Mouse (Mus musculus): ENCODE measurements around the gene Vcam1. TPM values are rescaled to one million over a fixed set of nuclear protein-coding genes. Genes with fewer than 3 reads are reported as not detected.

Gene Vcam1
- total and polyA plus RNA-seq, 3 experiments = 1.8 to 2.2 TPM; not detected in 1

DNA sequence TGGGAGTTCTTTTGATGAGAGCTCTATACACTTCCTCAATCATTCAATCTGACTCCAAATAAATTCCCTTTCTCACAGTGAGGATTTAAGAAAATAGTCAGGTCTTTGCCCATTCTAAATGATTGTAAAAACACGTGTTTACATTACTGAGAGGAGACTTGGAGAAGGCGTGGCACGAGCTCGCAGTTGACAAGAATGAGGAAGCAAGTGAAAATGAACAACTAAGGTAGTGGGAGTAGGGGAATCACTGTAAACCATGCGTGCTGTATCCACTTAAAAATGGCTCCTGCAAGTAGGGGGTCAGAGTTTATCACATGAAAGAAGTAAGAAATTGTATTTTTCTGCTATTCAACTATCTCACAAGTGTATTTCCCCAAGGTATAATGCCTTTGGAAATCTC, 3.9 kb upstream of the Vcam1 start:
- Histone ChIP-seq H3K79me2 (replicated peaks; ENCODE audit: control insufficient read depth, extremely low read depth, insufficient read depth, poor library complexity, severe bottlenecking) (no peaks in the 10 kb centered on the region), H3K27ac (ENCODE audit: insufficient read depth, low read depth) (no peak overlapping the region), H3K9me3 (replicated peaks; ENCODE audit: low read length) (no peaks in the 10 kb centered on the region), H3K9ac (ENCODE audit: insufficient read depth, low read depth) (no peak overlapping the region), H3K36me3 (replicated peaks in 1 of 2; ENCODE audit: control insufficient read depth in 1 of 2, insufficient read depth in 1 of 2, low read length in 1 of 2) (no peaks in the 10 kb centered on the region), H3K4me3 (replicated peaks in 1 of 3; ENCODE audit: low read depth in 2 of 3, low read length in 2 of 3, poor library complexity in 1 of 3) (no peak overlapping the region), H3K4me1 (ENCODE audit: control insufficient read depth in 1 of 2, insufficient read depth in 2 of 2) (peaks cover 0 to 37% of the 10 kb centered on the region in 2 experiments; a peak in 2 of 4 replicates), H3K4me2 (ENCODE audit: insufficient read depth, low read depth, poor library complexity, severe bottlenecking) (no peak overlapping the region), H3K27me3 (replicated peaks) (no peaks in the 10 kb centered on the region)
- no peak for DNase-seq (ENCODE audit: extremely low read depth)
- TF ChIP-seq EP300 (IDR thresholded peaks at IDR 0.05; ENCODE audit: low read length) (no peak), JUN (IDR thresholded peaks at IDR 0.05; ENCODE audit: insufficient read depth, low read depth, low read length) (no peak)
- in situ Hi-C loops (cut with MboI; ENCODE audit: low pct_ligation_motif_present, low pct_unique_long_range_greater_than_20kb, low sequenced_read_pairs) (no loop called here), dilution Hi-C loops (cut with MboI; ENCODE audit: extremely low pct_ligation_motif_present, extremely low pct_unique_long_range_greater_than_20kb, low sequenced_read_pairs) (no loop called here)

DNA sequence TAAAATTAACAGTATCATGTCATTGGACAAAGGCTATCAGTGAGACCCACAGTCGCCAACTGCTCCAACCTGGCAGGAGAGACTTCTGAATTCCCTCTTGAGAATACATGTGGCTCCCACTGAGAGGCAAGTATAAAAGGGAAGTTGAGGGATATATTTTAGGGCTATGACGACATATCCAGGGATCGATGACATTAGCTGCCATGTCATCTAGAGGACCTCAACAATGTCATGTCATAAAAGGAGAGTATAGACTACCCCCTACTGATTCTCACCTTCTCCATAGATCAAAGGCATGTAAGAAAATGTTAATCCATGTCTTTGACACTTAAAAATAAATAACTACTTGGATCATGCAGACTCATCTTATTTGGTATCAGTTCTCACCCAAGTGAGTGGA, 1.2 kb upstream of the Vcam1 start:
- TF ChIP-seq RCOR1 (conservative IDR thresholded peaks at IDR 0.05; ENCODE audit: low read depth, low read length) (no peak), ZC3H11A (IDR thresholded peaks at IDR 0.05; ENCODE audit: low read depth, low read length) (no peak), POLR2AphosphoS2 (IDR thresholded peaks at IDR 0.05; ENCODE audit: low read depth, low read length) (no peak), GABPA (IDR thresholded peaks at IDR 0.05; ENCODE audit: insufficient replicate concordance, low read depth, low read length) (no peak)
- dilution Hi-C loops (cut with MboI; ENCODE audit: extremely low pct_ligation_motif_present, extremely low pct_unique_long_range_greater_than_20kb, low sequenced_read_pairs) = no loop called here
- Histone ChIP-seq H3K79me2 (replicated peaks; ENCODE audit: control insufficient read depth, extremely low read depth, insufficient read depth, poor library complexity, severe bottlenecking) (no peaks in the 10 kb centered on the region), H3K9ac (ENCODE audit: insufficient read depth, low read depth) (no peak overlapping the region), H3K4me2 (ENCODE audit: insufficient read depth, low read depth, poor library complexity, severe bottlenecking) (no peak overlapping the region), H3K27me3 (replicated peaks) (no peaks in the 10 kb centered on the region), H3K9me3 (replicated peaks; ENCODE audit: low read length) (no peaks in the 10 kb centered on the region), H3K4me1 (ENCODE audit: control insufficient read depth in 1 of 2, insufficient read depth in 2 of 2) (peaks cover 0 to 44% of the 10 kb centered on the region in 2 experiments; a peak in 2 of 4 replicates), H3K27ac (ENCODE audit: insufficient read depth, low read depth) (no peak overlapping the region), H3K36me3 (replicated peaks in 1 of 2; ENCODE audit: control insufficient read depth in 1 of 2, insufficient read depth in 1 of 2, low read length in 1 of 2) (no peaks in the 10 kb centered on the region), H3K4me3 (replicated peaks in 1 of 3; ENCODE audit: low read depth in 2 of 3, low read length in 2 of 3, poor library complexity in 1 of 3) (no peak overlapping the region)
- in situ Hi-C loops (cut with MboI; ENCODE audit: low pct_ligation_motif_present, low pct_unique_long_range_greater_than_20kb, low sequenced_read_pairs) = no loop called here
- no peak for DNase-seq (ENCODE audit: extremely low read depth)

DNA sequence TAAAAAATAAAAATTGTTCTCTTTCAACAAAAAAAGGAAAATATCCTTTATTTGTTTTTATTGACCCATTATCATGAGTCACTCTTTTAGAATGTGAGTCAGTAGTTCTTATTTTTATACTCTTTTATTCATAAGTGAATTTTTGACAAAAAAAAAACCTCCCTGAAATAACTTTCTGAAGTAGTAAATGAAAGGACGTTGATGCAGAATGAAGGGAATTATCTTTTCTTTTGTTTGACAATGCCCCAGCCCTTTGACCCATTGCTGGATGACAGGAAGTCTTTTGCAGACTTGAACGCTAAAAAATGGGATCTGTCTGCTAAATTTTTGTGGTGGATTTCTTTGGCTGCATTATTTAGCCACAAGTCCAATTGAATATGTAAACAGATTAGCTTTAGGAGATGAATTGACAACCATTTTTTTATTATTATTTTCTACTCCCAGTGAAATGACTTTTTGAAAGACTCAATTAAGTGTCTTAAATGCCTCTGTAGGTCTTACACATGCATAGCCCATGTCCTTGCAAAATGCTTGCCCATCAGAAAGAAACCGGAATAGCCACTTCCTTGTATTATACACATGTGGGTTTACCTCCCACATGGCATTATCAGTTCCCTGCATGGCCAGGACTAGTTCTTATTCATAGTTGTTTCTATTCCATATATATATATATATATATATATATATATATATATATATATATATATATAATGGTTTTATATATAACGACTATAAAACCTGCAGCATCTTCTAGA, 530 bp upstream of the Vcam1 start:
- Histone ChIP-seq H3K9me3 (replicated peaks; ENCODE audit: low read length) (no peaks in the 10 kb centered on the region), H3K27me3 (replicated peaks) (no peaks in the 10 kb centered on the region), H3K79me2 (replicated peaks; ENCODE audit: control insufficient read depth, extremely low read depth, insufficient read depth, poor library complexity, severe bottlenecking) (no peaks in the 10 kb centered on the region), H3K4me1 (ENCODE audit: control insufficient read depth in 1 of 2, insufficient read depth in 2 of 2) (peaks cover 0 to 44% of the 10 kb centered on the region in 2 experiments; a peak in 2 of 4 replicates), H3K9ac (ENCODE audit: insufficient read depth, low read depth) (no peak overlapping the region), H3K27ac (ENCODE audit: insufficient read depth, low read depth) (no peak overlapping the region), H3K36me3 (replicated peaks in 1 of 2; ENCODE audit: control insufficient read depth in 1 of 2, insufficient read depth in 1 of 2, low read length in 1 of 2) (no peaks in the 10 kb centered on the region), H3K4me3 (replicated peaks in 1 of 3; ENCODE audit: low read depth in 2 of 3, low read length in 2 of 3, poor library complexity in 1 of 3) (no peak overlapping the region), H3K4me2 (ENCODE audit: insufficient read depth, low read depth, poor library complexity, severe bottlenecking) (no peak overlapping the region; the same call in 1 of the 2 replicates)
- no peak for DNase-seq (ENCODE audit: extremely low read depth)
- in situ Hi-C loops (cut with MboI; ENCODE audit: low pct_ligation_motif_present, low pct_unique_long_range_greater_than_20kb, low sequenced_read_pairs) (no loop called here), dilution Hi-C loops (cut with MboI; ENCODE audit: extremely low pct_ligation_motif_present, extremely low pct_unique_long_range_greater_than_20kb, low sequenced_read_pairs) (no loop called here)
- no peak for TF ChIP-seq ZC3H11A (IDR thresholded peaks at IDR 0.05; ENCODE audit: low read depth, low read length)
- no peak for TF ChIP-seq MAFK (IDR thresholded peaks at IDR 0.05; ENCODE audit: insufficient replicate concordance, low read length)
- no peak for TF ChIP-seq IRF4 (IDR thresholded peaks at IDR 0.05; ENCODE audit: low read depth, low read length)
- TF ChIP-seq RAD21 (IDR thresholded peaks at IDR 0.05; ENCODE audit: low read depth, low read length) = no peak
- no peak for TF ChIP-seq ELF1 (IDR thresholded peaks at IDR 0.05; ENCODE audit: low read depth, low read length)
- TF ChIP-seq BHLHE40 (IDR thresholded peaks at IDR 0.05; ENCODE audit: low read depth, low read length) = no peak
- no peak for TF ChIP-seq TBP (conservative IDR thresholded peaks at IDR 0.05; ENCODE audit: low read depth, low read length)
- no peak for TF ChIP-seq TCF12 (IDR thresholded peaks at IDR 0.05; ENCODE audit: low read depth, low read length)
- TF ChIP-seq GABPA (IDR thresholded peaks at IDR 0.05; ENCODE audit: insufficient replicate concordance, low read depth, low read length) = no peak
- TF ChIP-seq RCOR1 (conservative IDR thresholded peaks at IDR 0.05; ENCODE audit: low read depth, low read length) = no peak
- no peak for TF ChIP-seq E2F4 (IDR thresholded peaks at IDR 0.05; ENCODE audit: insufficient replicate concordance, low read depth, low read length)
- no peak for TF ChIP-seq POLR2A (IDR thresholded peaks at IDR 0.05; ENCODE audit: low read depth, low read length)
- TF ChIP-seq JUN (IDR thresholded peaks at IDR 0.05; ENCODE audit: insufficient read depth, low read depth, low read length) = no peak
- no peak for TF ChIP-seq SMC3 (IDR thresholded peaks at IDR 0.05; ENCODE audit: low read depth, low read length)
- TF ChIP-seq ZKSCAN1 (IDR thresholded peaks at IDR 0.05; ENCODE audit: borderline replicate concordance, low read depth, low read length) = no peak
- no peak for TF ChIP-seq HCFC1 (IDR thresholded peaks at IDR 0.05; ENCODE audit: low read depth, low read length)
